Mouse (Mus musculus) gastrocnemius, adult 8-10 months (tissue): Measurements from ENCODE around the gene I830077J02Rik. TPM values are rescaled to one million over a fixed set of nuclear protein-coding genes. Genes with fewer than 3 reads are reported as not detected.

Source experiments
- DNase-seq, 2 experiments: peaks; one replicate each; pipeline ENCODE4 v3.0.0; 2022; ENCODE audit warnings: low spot score in 2 of 2
- total RNA-seq, 4 experiments: library from RNA; stranded (reverse); gene quantifications; 2 replicates each; pipeline ENCODE4 v1.2.4; 2022

I830077J02Rik gene
- total RNA-seq, 4 experiments from 2014 or later, result 0.17 to 0.43 TPM; not detected in 2

- peak; percentile 61 to 72 for DNase-seq
Observed at GRCm38 (mm10) chr3:105893941-105894391, 38.5 kb downstream of the I830077J02Rik start.

GRCm38 (mm10) chr3:105892572-105893495 lies 39.6 kb downstream of the I830077J02Rik start:
- no peak for DNase-seq

- DNase-seq, result no peak
Observed at GRCm38 (mm10) chr3:105891760-105892571, 40.5 kb downstream of the I830077J02Rik start.

GRCm38 (mm10) chr3:105891141-105891540 lies 41.3 kb downstream of the I830077J02Rik start:
- DNase-seq, result no peak

- DNase-seq, result no peak
Observed at GRCm38 (mm10) chr3:105890220-105890619, 42.2 kb downstream of the I830077J02Rik start.

GRCm38 (mm10) chr3:105888961-105889360 lies 43.5 kb downstream of the I830077J02Rik start:
- DNase-seq, result no peak

GRCm38 (mm10) chr3:105883111-105883510 lies 49.4 kb downstream of the I830077J02Rik start:
- DNase-seq, result no peak

GRCm38 (mm10) chr3:105882105-105882504 lies 50.4 kb downstream of the I830077J02Rik start:
- no peak for DNase-seq

- DNase-seq, result no peak
Observed at GRCm38 (mm10) chr3:105880419-105880818, 52.0 kb downstream of the I830077J02Rik start.

- no peak for DNase-seq
Observed at GRCm38 (mm10) chr3:105878751-105879150, 53.7 kb downstream of the I830077J02Rik start.

- no peak for DNase-seq
Observed at GRCm38 (mm10) chr3:105877919-105878318, 54.5 kb downstream of the I830077J02Rik start.

- no peak for DNase-seq
Observed at GRCm38 (mm10) chr3:105877252-105877803, 55.1 kb downstream of the I830077J02Rik start.

- no peak for DNase-seq
Observed at GRCm38 (mm10) chr3:105876022-105876421, 56.4 kb downstream of the I830077J02Rik start.

Other genes starting within 250 kb of the I830077J02Rik start
- 10 to 100 TPM in 3 of 4 experiments, 1 to 10 TPM in 1; 8.9 to 13.5 (median 11.1) TPM for gene Ddx20, start 245.1 kb downstream of the I830077J02Rik start, total RNA-seq
- 1 to 10 TPM; 2.5 to 4.4 (median 3.1) TPM for gene Inka2, start 228.1 kb downstream of the I830077J02Rik start, total RNA-seq
- 10 to 100 TPM; 86.6 to 93.8 (median 92.1) TPM for gene Rap1a, start 131.3 kb downstream of the I830077J02Rik start, total RNA-seq
- under 1 TPM in 1 of 4 experiments, not detected in 3; 0.40 TPM for gene Adora3, start 61.8 kb downstream of the I830077J02Rik start, total RNA-seq
- gene Tmigd3, start 61.8 kb downstream of the I830077J02Rik start, total RNA-seq, result under 1 TPM in 1 of 4 experiments, not detected in 3; 0.31 TPM
- gene Wdr77, start 26.7 kb upstream of the I830077J02Rik start, total RNA-seq, result 10 to 100 TPM; 30.4 to 36.9 (median 33.5) TPM
- 100 to 1,000 TPM; 508 to 548 (median 541) TPM for gene Atp5f1, start 27.4 kb upstream of the I830077J02Rik start, total RNA-seq
- 1 to 10 TPM in 1 of 4 experiments, under 1 TPM in 3; 0.48 to 1.3 (median 0.71) TPM for gene Ovgp1, start 41.0 kb upstream of the I830077J02Rik start, total RNA-seq
- gene Pifo, start 82.0 kb upstream of the I830077J02Rik start, total RNA-seq, result under 1 TPM in 2 of 4 experiments, not detected in 2; 0.36 to 0.54 TPM
- gene Chil5, start 100.2 kb upstream of the I830077J02Rik start, total RNA-seq, result not detected
- under 1 TPM; 0.21 to 0.79 (median 0.45) TPM for gene Chia1, start 180.6 kb upstream of the I830077J02Rik start, total RNA-seq
- gene Chil3, start 234.9 kb upstream of the I830077J02Rik start, total RNA-seq, result not detected